1 mouse cellular context compared by ENCODE assay signal in the genomic region with DNA sequence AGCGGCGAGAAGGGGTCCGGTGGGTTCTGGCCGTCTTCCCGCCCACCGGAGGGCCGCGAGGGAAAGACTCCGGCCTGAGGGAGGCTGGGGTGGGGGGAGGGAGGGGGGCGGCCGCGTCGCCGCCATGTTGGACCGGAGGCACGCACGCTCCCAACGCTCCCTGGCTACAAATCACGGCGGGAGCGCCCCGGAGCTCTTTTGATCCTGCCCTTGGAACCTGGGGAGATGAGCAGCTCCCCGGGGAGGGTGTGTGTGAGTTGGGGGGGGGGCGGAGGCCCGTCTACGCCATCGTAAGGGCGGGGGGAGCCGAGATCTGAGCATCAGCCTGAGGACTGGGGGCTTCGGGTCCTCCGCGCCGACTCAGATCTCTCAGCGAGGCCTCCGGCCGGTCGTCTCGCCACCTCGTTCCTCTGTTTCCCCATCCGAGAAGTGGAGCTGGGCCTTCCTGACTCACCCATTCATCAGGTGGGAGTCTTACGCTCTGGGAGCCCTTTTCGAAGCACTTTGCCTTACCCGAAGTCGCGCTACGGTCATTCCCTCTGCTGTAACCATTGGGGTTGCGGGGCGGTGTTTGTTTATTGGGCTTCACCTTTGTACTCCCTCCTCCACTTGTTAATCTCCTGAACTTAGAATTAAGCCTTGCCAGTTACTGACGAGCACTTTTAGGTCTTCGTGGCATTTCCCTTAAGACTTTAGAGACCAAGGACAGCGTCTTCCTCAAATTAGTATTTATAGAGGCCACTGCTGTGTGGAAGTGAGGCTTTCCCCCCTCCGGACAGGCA.
TF ChIP-seq lines count a peak whose summit lies in the region.

No protein-coding gene starts in this region.

TF ChIP-seq in CH12.LX, 34 proteins besides CTCF, POLR2A, EP300 and RAD21 (continued from another document):
- TF ChIP-seq MYC (IDR thresholded peaks at IDR 0.05; ENCODE audit: low read depth, low read length): no peak
- peak; percentile 2; the same call in 1 of the 2 replicates for TF ChIP-seq MAX (IDR thresholded peaks at IDR 0.05; ENCODE audit: low read length)
- TF ChIP-seq ETS1 (conservative IDR thresholded peaks at IDR 0.05; ENCODE audit: low read depth, low read length): 0 out of 2 replicates have a peak, but pooled peaks have one; percentile 4
- TF ChIP-seq MXI1 (IDR thresholded peaks at IDR 0.05; ENCODE audit: low read depth, low read length): peak; percentile 70; the same call in 1 of the 2 replicates
- no peak; the same call in 1 of the 2 replicates for TF ChIP-seq GABPA (IDR thresholded peaks at IDR 0.05; ENCODE audit: insufficient replicate concordance, low read depth, low read length)
- TF ChIP-seq SIN3A (IDR thresholded peaks at IDR 0.05; ENCODE audit: low read length): peak; percentile 13; the same call in 1 of the 2 replicates
- peak; percentile 10; the same call in 1 of the 2 replicates for TF ChIP-seq NRF1 (IDR thresholded peaks at IDR 0.05; ENCODE audit: low read depth, low read length)
- TF ChIP-seq RCOR1 (conservative IDR thresholded peaks at IDR 0.05; ENCODE audit: low read depth, low read length): peak; percentile 10; the same call in 1 of the 2 replicates
- 0 out of 2 replicates have a peak, but pooled peaks have one; percentile 1 for TF ChIP-seq CHD2 (IDR thresholded peaks at IDR 0.05; ENCODE audit: low read length)
